8 mouse cellular contexts compared by ENCODE assay signal in genomic region chr17:47010722-47011660, GRCm38 (mm10). TPM values are rescaled to one million over a fixed set of nuclear protein-coding genes. Genes with fewer than 3 reads are reported as not detected.
DNase-seq lines count a peak whose midpoint lies in the region; ATAC-seq and TF ChIP-seq lines count a peak whose summit lies in the region.

No protein-coding gene starts in this region.

- peak overlapping the region; percentile 84 for H3K4me3 ChIP-seq in bone marrow macrophage, adult 2 months (ENCODE audit: insufficient read depth, low read length)
- peak overlapping the region; percentile 33 to 80 for H3K4me3 ChIP-seq in heart, embryonic 14.5 days (ENCODE audit: control insufficient read depth in 1 of 2, insufficient read depth in 1 of 2, low read depth in 1 of 2, low read length in 2 of 2)
- peak overlapping the region; percentile 82 to 88 for H3K4me3 ChIP-seq in liver, embryonic 14.5 days (ENCODE audit: insufficient read depth in 1 of 2, low read depth in 2 of 2, low read length in 2 of 2)

- peaks cover 13% of the 10 kb centered on the region for H3K36me3 ChIP-seq in heart, embryonic 14.5 days (ENCODE audit: control insufficient read depth, insufficient read depth, low read length)
- H3K36me3 ChIP-seq in liver, embryonic 14.5 days (replicated peaks; ENCODE audit: control insufficient read depth, insufficient read depth, low read depth) = peaks cover 3% of the 10 kb centered on the region

- no peaks in the 10 kb centered on the region for H3K9me3 ChIP-seq in heart, embryonic 14.5 days (ENCODE audit: control insufficient read depth, low read length)
- no peaks in the 10 kb centered on the region for H3K9me3 ChIP-seq in liver, embryonic 14.5 days (ENCODE audit: control insufficient read depth, low read length)

- TF ChIP-seq CTCF in bone marrow macrophage, adult 2 months (IDR thresholded peaks at IDR 0.05; ENCODE audit: low read depth, low read length) = no peak
- no peak for TF ChIP-seq CTCF in liver, embryonic 14.5 days (IDR thresholded peaks at IDR 0.05; ENCODE audit: low read depth)

- TF ChIP-seq POLR2A in bone marrow macrophage, adult 2 months (IDR thresholded peaks at IDR 0.05; ENCODE audit: borderline replicate concordance, low read depth, low read length) = no peak

- WGBS in heart, embryonic 14.5 days = 12% methylated on average over 25 of the region's 25 CpGs
- WGBS in liver, embryonic 14.5 days (ENCODE audit: insufficient replicate concordance) = 10% methylated on average over 25 of the region's 25 CpGs

- H3K9ac ChIP-seq in heart, embryonic 14.5 days (ENCODE audit: low read length) = peak overlapping the region; percentile 90
- H3K9ac ChIP-seq in liver, embryonic 14.5 days (replicated peaks) = peak overlapping the region; percentile 97

- ATAC-seq in erythroblast, adult 5-6 weeks (replicated peaks; ENCODE audit: low FRiP score, poor library complexity, severe bottlenecking) = peak; percentile 49; the same call in 1 of the 2 replicates
- ATAC-seq in heart, embryonic 14.5 days (ENCODE audit: insufficient number of reproducible peaks, insufficient read depth, low FRiP score, low read depth) = no peak
- ATAC-seq in liver, embryonic 14.5 days (ENCODE audit: insufficient read depth) = peak; percentile 55; the same call in 1 of the 2 replicates

- peak; percentile 84 for DNase-seq in CD4-positive, CD25-positive, alpha-beta regulatory T cell, adult 2 months (ENCODE audit: low read depth, low spot score)
- DNase-seq in kidney, postnatal 14 days = peak; percentile 88
- peak; percentile 61 to 72 (median 62) for DNase-seq in liver, embryonic 14.5 days (ENCODE audit: low read depth in 3 of 3, low spot score in 3 of 3)
- peak; percentile 58 for DNase-seq in neural tube, embryonic 10.5 days (ENCODE audit: extremely low spot score, low spot score)
- DNase-seq in telencephalon, adult 2 months (ENCODE audit: low read depth, low spot score) = peak; percentile 72

- peak overlapping the region; percentile 68 for H3K27ac ChIP-seq in bone marrow macrophage, adult 2 months (ENCODE audit: insufficient read depth, low read depth, low read length)
- peak overlapping the region; percentile 74 to 96 for H3K27ac ChIP-seq in heart, embryonic 14.5 days (replicated peaks in 1 of 2; ENCODE audit: control insufficient read depth in 1 of 2, insufficient read depth in 1 of 2, low read depth in 2 of 2, low read length in 2 of 2)
- H3K27ac ChIP-seq in liver, embryonic 14.5 days = peak overlapping the region; percentile 40

- H3K4me1 ChIP-seq in bone marrow macrophage, adult 2 months (ENCODE audit: control insufficient read depth, insufficient read depth, low read length) = peaks cover 17% of the 10 kb centered on the region
- peaks cover 9 to 25% of the 10 kb centered on the region in 2 experiments for H3K4me1 ChIP-seq in heart, embryonic 14.5 days (ENCODE audit: control insufficient read depth in 2 of 2, insufficient read depth in 2 of 2, low read length in 2 of 2)
- H3K4me1 ChIP-seq in liver, embryonic 14.5 days (replicated peaks; ENCODE audit: control insufficient read depth in 2 of 2, insufficient read depth in 2 of 2, low read length in 1 of 2) = peaks cover 2 to 12% of the 10 kb centered on the region in 2 experiments; a peak in 3 of 4 replicates

- no peaks in the 10 kb centered on the region for H3K27me3 ChIP-seq in heart, embryonic 14.5 days (ENCODE audit: control insufficient read depth, insufficient read depth, low read length)
- no peaks in the 10 kb centered on the region; the same call in none of the 2 replicates for H3K27me3 ChIP-seq in liver, embryonic 14.5 days (ENCODE audit: control insufficient read depth, insufficient read depth, low read length)

- 0 out of 2 replicates have a peak, but pooled peaks have one; percentile 12 for TF ChIP-seq EP300 in liver, embryonic 14.5 days (IDR thresholded peaks at IDR 0.05; ENCODE audit: low read depth)

- H3K4me2 ChIP-seq in heart, embryonic 14.5 days (ENCODE audit: low read length) = peak overlapping the region; percentile 86
- H3K4me2 ChIP-seq in liver, embryonic 14.5 days (ENCODE audit: low read depth) = peak overlapping the region; percentile 82

RNA-seq across cellular contexts. Expression of gene Ubr2, which starts 0.6 kb away (rescaled TPM):
- 53.7 and 55.1 TPM in 2 replicates for polyA plus RNA-seq in bone marrow macrophage, adult 2 months (2012; ENCODE audit: insufficient read depth, insufficient read length, missing spikeins)
- 51.5 and 58.7 TPM in 2 replicates for total RNA-seq in erythroblast, adult 5-6 weeks (2015; ENCODE audit: low replicate concordance)
- 91.1 and 95.8 TPM in 2 replicates for total RNA-seq in erythroblast, adult 5-6 weeks (2017; ENCODE audit: low replicate concordance)
- 21.6 and 26.2 TPM in 2 replicates for polyA plus RNA-seq in heart, embryonic 14.5 days (2014; fragmentation: Nextera tagmentation; extraction: Ambion mirVana)
- polyA plus RNA-seq in liver, embryonic 14.5 days (2012; rRNA removed) = 7.2 and 9.7 TPM in 2 replicates
- 7.3 and 9.5 TPM in 2 replicates for polyA plus RNA-seq in liver, embryonic 14.5 days (2014; fragmentation: Nextera tagmentation; extraction: Ambion mirVana)
